ENCODE assay signal across 8 mouse cellular contexts in genomic region chr1:172520576-172521440, GRCm38 (mm10). TPM values are rescaled to one million over a fixed set of nuclear protein-coding genes. Genes with fewer than 3 reads are reported as not detected.
DNase-seq lines count a peak whose midpoint lies in the region; ATAC-seq and TF ChIP-seq lines count a peak whose summit lies in the region.

Gene Cfap45, plus strand, starts transcription at chr1:172520801.

- H3K4me3 ChIP-seq in forebrain, embryonic 10.5 days: peak within 1 kb of the TSS; percentile 49
- H3K4me3 ChIP-seq in heart, embryonic 14.5 days (ENCODE audit: control insufficient read depth in 1 of 2, insufficient read depth in 1 of 2, low read depth in 1 of 2, low read length in 2 of 2): peak within 1 kb of the TSS; percentile 39 to 46
- H3K4me3 ChIP-seq in kidney, embryonic 16.5 days (ENCODE audit: low read length): peak within 1 kb of the TSS; percentile 38
- H3K4me3 ChIP-seq in liver, adult 2 months (ENCODE audit: insufficient read depth, low read depth, low read length): peak within 1 kb of the TSS; percentile 47
- peak within 1 kb of the TSS; percentile 30 for H3K4me3 ChIP-seq in midbrain, postnatal 0 days (ENCODE audit: low read depth, low read length)

- H3K9ac ChIP-seq in heart, embryonic 14.5 days (ENCODE audit: low read length): peak within 1 kb of the TSS; percentile 28; the same call in 1 of the 2 replicates
- H3K9ac ChIP-seq in kidney, embryonic 16.5 days (replicated peaks; ENCODE audit: low read length): peak within 1 kb of the TSS; percentile 62
- H3K9ac ChIP-seq in liver, adult 2 months (ENCODE audit: low read depth, low read length): no peak within 1 kb of the TSS
- H3K9ac ChIP-seq in midbrain, postnatal 0 days (replicated peaks; ENCODE audit: low read length, poor library complexity, severe bottlenecking): no peak within 1 kb of the TSS

- peak within 1 kb of the TSS; percentile 83 for H3K27ac ChIP-seq in forebrain, embryonic 10.5 days
- H3K27ac ChIP-seq in heart, embryonic 14.5 days (replicated peaks in 1 of 2; ENCODE audit: control insufficient read depth in 1 of 2, insufficient read depth in 1 of 2, low read depth in 2 of 2, low read length in 2 of 2): 0 out of 4 replicates have a peak within 1 kb of the TSS, but pooled peaks of 1 of the 2 experiments have one; percentile 10
- H3K27ac ChIP-seq in kidney, embryonic 16.5 days (ENCODE audit: low read length): peak within 1 kb of the TSS; percentile 47; the same call in 1 of the 2 replicates
- H3K27ac ChIP-seq in liver, adult 2 months (replicated peaks; ENCODE audit: insufficient read depth, low read depth, low read length): 0 out of 2 replicates have a peak within 1 kb of the TSS, but pooled peaks have one; percentile 0
- H3K27ac ChIP-seq in midbrain, postnatal 0 days (ENCODE audit: low read depth, low read length): 0 out of 2 replicates have a peak within 1 kb of the TSS, but pooled peaks have one; percentile 48

- 4% methylated on average over 28 of the region's 28 CpGs for WGBS in forebrain, embryonic 10.5 days
- 5% methylated on average over 28 of the region's 28 CpGs for WGBS in heart, embryonic 14.5 days
- 5% methylated on average over 28 of the region's 28 CpGs for WGBS in kidney, embryonic 16.5 days
- WGBS in liver, adult 2 months: 12% methylated on average over 28 of the region's 28 CpGs
- 2% methylated on average over 28 of the region's 28 CpGs for WGBS in midbrain, postnatal 0 days

- H3K4me1 ChIP-seq in forebrain, embryonic 10.5 days: peaks cover 41% of the 10 kb centered on the region
- H3K4me1 ChIP-seq in heart, embryonic 14.5 days (ENCODE audit: control insufficient read depth in 2 of 2, insufficient read depth in 2 of 2, low read length in 2 of 2): peaks cover 8 to 12% of the 10 kb centered on the region in 2 experiments; a peak in 3 of 4 replicates
- peaks cover 23% of the 10 kb centered on the region for H3K4me1 ChIP-seq in kidney, embryonic 16.5 days (ENCODE audit: insufficient read depth, low read length)
- no peaks in the 10 kb centered on the region; the same call in 1 of the 2 replicates for H3K4me1 ChIP-seq in liver, adult 2 months (ENCODE audit: control insufficient read depth, insufficient read depth, low read length)
- H3K4me1 ChIP-seq in midbrain, postnatal 0 days (ENCODE audit: insufficient read depth, low read length): no peaks in the 10 kb centered on the region; the same call in 1 of the 2 replicates

- TF ChIP-seq POLR2A in liver, adult 2 months (IDR thresholded peaks at IDR 0.05; ENCODE audit: extremely low read depth, insufficient read depth, low read length): no peak

- H3K79me2 ChIP-seq in liver, adult 2 months (ENCODE audit: control insufficient read depth, insufficient read depth, low read length): no peaks in the 10 kb centered on the region

- H3K27me3 ChIP-seq in forebrain, embryonic 10.5 days (ENCODE audit: poor library complexity, severe bottlenecking): peaks cover 26% of the 10 kb centered on the region
- no peaks in the 10 kb centered on the region for H3K27me3 ChIP-seq in heart, embryonic 14.5 days (ENCODE audit: control insufficient read depth, insufficient read depth, low read length)
- 0 out of 2 replicates have a peak, but pooled peaks cover 2% of the 10 kb centered on the region for H3K27me3 ChIP-seq in kidney, embryonic 16.5 days (ENCODE audit: insufficient read depth, low read length)
- no peaks in the 10 kb centered on the region for H3K27me3 ChIP-seq in liver, adult 2 months (ENCODE audit: control insufficient read depth, insufficient read depth, low read length)
- H3K27me3 ChIP-seq in midbrain, postnatal 0 days (ENCODE audit: insufficient read depth, low read length): no peaks in the 10 kb centered on the region
- no peaks in the 10 kb centered on the region for H3K27me3 ChIP-seq in splenic B cell, adult 2 months (ENCODE audit: control insufficient read depth, insufficient read depth, low read length, poor library complexity, severe bottlenecking)

- H3K9me3 ChIP-seq in forebrain, embryonic 10.5 days: peaks cover 9% of the 10 kb centered on the region
- peaks cover 10% of the 10 kb centered on the region; the same call in 1 of the 2 replicates for H3K9me3 ChIP-seq in heart, embryonic 14.5 days (ENCODE audit: control insufficient read depth, low read length)
- peaks cover 4% of the 10 kb centered on the region; the same call in 1 of the 2 replicates for H3K9me3 ChIP-seq in kidney, embryonic 16.5 days (ENCODE audit: low read length)
- H3K9me3 ChIP-seq in midbrain, postnatal 0 days (ENCODE audit: low read length): no peaks in the 10 kb centered on the region; the same call in 1 of the 2 replicates

- no peaks in the 10 kb centered on the region for H3K36me3 ChIP-seq in forebrain, embryonic 10.5 days (replicated peaks)
- H3K36me3 ChIP-seq in heart, embryonic 14.5 days (ENCODE audit: control insufficient read depth, insufficient read depth, low read length): no peaks in the 10 kb centered on the region
- H3K36me3 ChIP-seq in kidney, embryonic 16.5 days (ENCODE audit: insufficient read depth, low read length): no peaks in the 10 kb centered on the region
- no peaks in the 10 kb centered on the region for H3K36me3 ChIP-seq in liver, adult 2 months (ENCODE audit: control insufficient read depth, insufficient read depth, low read length)
- no peaks in the 10 kb centered on the region for H3K36me3 ChIP-seq in midbrain, postnatal 0 days (ENCODE audit: insufficient read depth, low read length)
- H3K36me3 ChIP-seq in splenic B cell, adult 2 months (ENCODE audit: control insufficient read depth, insufficient read depth, low read length, poor library complexity, severe bottlenecking): no peaks in the 10 kb centered on the region

- ATAC-seq in heart, embryonic 14.5 days (ENCODE audit: insufficient number of reproducible peaks, insufficient read depth, low FRiP score, low read depth): peak; percentile 64
- peak; percentile 87 for ATAC-seq in kidney, embryonic 16.5 days (ENCODE audit: low FRiP score, low TSS enrichment)
- ATAC-seq in midbrain, postnatal 0 days (ENCODE audit: low FRiP score): peak; percentile 84

- peak within 1 kb of the TSS; percentile 69 for H3K4me2 ChIP-seq in heart, embryonic 14.5 days (ENCODE audit: low read length)
- H3K4me2 ChIP-seq in kidney, embryonic 16.5 days (replicated peaks; ENCODE audit: low read depth, low read length): peak within 1 kb of the TSS; percentile 73
- peak within 1 kb of the TSS; percentile 62 for H3K4me2 ChIP-seq in midbrain, postnatal 0 days (ENCODE audit: low read depth, low read length, poor library complexity, severe bottlenecking)

- DNase-seq in cerebellum, postnatal 14 days: peak; percentile 70 to 77
- DNase-seq in cerebellum, adult 11-12 months: no peak
- DNase-seq in forebrain, embryonic 10.5 days (ENCODE audit: extremely low spot score, low spot score): peak; percentile 95
- no peak for DNase-seq in liver, adult 2 months (ENCODE audit: extremely low read depth, low read depth, low spot score)
- DNase-seq in midbrain, postnatal 0 days (ENCODE audit: low spot score): peak; percentile 92
- peak; percentile 84 for DNase-seq in splenic B cell, adult 2 months (ENCODE audit: low read depth, low spot score)

- TF ChIP-seq CTCF in liver, adult 2 months (IDR thresholded peaks at IDR 0.05; ENCODE audit: low read depth, low read length): no peak
- no peak for TF ChIP-seq CTCF in midbrain, postnatal 0 days (IDR thresholded peaks at IDR 0.05)

RNA-seq across cellular contexts. Expression of gene Cfap45, which starts in this region (rescaled TPM):
- polyA plus RNA-seq in forebrain, embryonic 10.5 days (2016; fragmentation: Nextera tagmentation; extraction: Ambion mirVana): 1.4 and 1.6 TPM in 2 replicates
- polyA plus RNA-seq in heart, embryonic 14.5 days (2014; fragmentation: Nextera tagmentation; extraction: Ambion mirVana): 2.0 and 2.6 TPM in 2 replicates
- 1.9 and 2.5 TPM in 2 replicates for polyA plus RNA-seq in kidney, embryonic 16.5 days (2015; fragmentation: Nextera tagmentation; extraction: Ambion mirVana)
- total RNA-seq in liver, adult 2 months (2014; rRNA removed): 0.09 and 0.13 TPM in 2 replicates
- polyA plus RNA-seq in liver, adult 2 months (2012; rRNA removed): 0.39 TPM in 1 of 2 replicates, not detected in the other
- 3.1 and 6.3 TPM in 2 replicates for total RNA-seq in midbrain, postnatal 0 days (2014; rRNA removed)
- 3.9 and 5.4 TPM in 2 replicates for polyA plus RNA-seq in midbrain, postnatal 0 days (2015; fragmentation: Nextera tagmentation; extraction: Ambion mirVana)

Comparison
In these comparisons a context has a peak if more than half of its experiments do, and no peak if none do; other contexts are left out.
1. DNase-seq: peak in cerebellum, postnatal 14 days (2 of 2), forebrain, embryonic 10.5 days (single experiment), midbrain, postnatal 0 days (single experiment) and splenic B cell, adult 2 months (single experiment); none in cerebellum, adult 11-12 months (single experiment) and liver, adult 2 months (single experiment).
2. H3K9ac ChIP-seq: peak in heart, embryonic 14.5 days (single experiment) and kidney, embryonic 16.5 days (single experiment); none in liver, adult 2 months (single experiment) and midbrain, postnatal 0 days (single experiment).
3. Peak in every context shown above with its lines, with median percentiles within 50 percentile points of each other: H3K4me3 ChIP-seq, ATAC-seq and H3K4me2 ChIP-seq.